Mouse (Mus musculus) stomach, embryonic 14.5 days (tissue): ENCODE results near the gene Spata21. TPM values are rescaled to one million over a fixed set of nuclear protein-coding genes. Genes with fewer than 3 reads are reported as not detected.

Experiments used
- ATAC-seq: fragments of 200-750 bp; cut with Nextera tagmentation; 2 replicates; pipeline ENCODE4 v1.8.0; 2017; ENCODE audit warnings: low read depth, moderate TSS enrichment; ENCODE audit not compliant: insufficient number of reproducible peaks, insufficient read depth, low FRiP score
- H3K27ac ChIP-seq: fragments of 300-500 bp; sonication (generic); 2 replicates; pipeline ENCODE4 v1.5.1; 2014; ENCODE audit warnings: mild to moderate bottlenecking, low read length, moderate library complexity, mixed read lengths
- H3K27me3 ChIP-seq: fragments of 300-500 bp; sonication (generic); 2 replicates; pipeline ENCODE4 v1.6.1; 2014; ENCODE audit warnings: low read length, control low read depth, mixed read lengths; ENCODE audit not compliant: control insufficient read depth, insufficient read depth
- H3K36me3 ChIP-seq: fragments of 300-500 bp; sonication (generic); 2 replicates; pipeline ENCODE4 v1.6.1; 2014; ENCODE audit warnings: mild to moderate bottlenecking, control low read depth, low read length, moderate library complexity, mixed read lengths; ENCODE audit not compliant: control insufficient read depth, insufficient read depth
- H3K4me1 ChIP-seq: fragments of 300-500 bp; sonication (generic); 2 replicates; pipeline ENCODE4 v1.6.1; 2014; ENCODE audit warnings: low read length, control low read depth, mixed read lengths; ENCODE audit not compliant: control insufficient read depth, insufficient read depth
- H3K4me2 ChIP-seq: fragments of 300-500 bp; sonication (generic); replicated peaks from 2 replicates; pipeline ENCODE4 v1.6.1; 2014; ENCODE audit warnings: low read depth, low read length, control low read depth
- H3K4me3 ChIP-seq: fragments of 300-500 bp; sonication (generic); 2 replicates; pipeline ENCODE4 v1.5.1; 2014; ENCODE audit warnings: low read depth, low read length, control low read depth
- H3K9ac ChIP-seq: fragments of 300-500 bp; sonication (generic); replicated peaks from 2 replicates; pipeline ENCODE4 v1.6.1; 2014; ENCODE audit warnings: low read depth, mild to moderate bottlenecking, control low read depth, low read length, moderate library complexity, mixed read lengths
- H3K9me3 ChIP-seq: fragments of 300-500 bp; sonication (generic); 2 replicates; pipeline ENCODE4 v1.6.1; 2016; ENCODE audit warnings: low read depth, low read length, control low read depth; ENCODE audit not compliant: control insufficient read depth
- WGBS: fragments of 180-500 bp; shearing (Covaris S2); extraction: QIAGEN DNeasy Blood & Tissue Kit; methylation state at CpG from one replicate; pipeline ENCODE4 v1.1.7; 2014; 5-methylcytosine and 5-hydroxymethylcytosine counted together
- polyA plus RNA-seq: library from polyadenylated mRNA; unstranded; fragments of >200 nt; fragmentation: Nextera tagmentation; extraction: Ambion mirVana; gene quantifications from 2 replicates; pipeline ENCODE4 v1.2.1, GENCODE M21; 2014

Spata21 gene
- polyA plus RNA-seq, 1 experiment from 2014 or later: 0.30 TPM

GRCm38 (mm10) chr4:141106526-141107183 lies 18.5 kb downstream of the Spata21 start:
- no peaks in the 10 kb centered on the region for H3K27me3 ChIP-seq
- WGBS: 79% methylated on average over 16 of the region's 16 CpGs

GRCm38 (mm10) chr4:141108196-141108732 lies 20.1 kb downstream of the Spata21 start:
- H3K27ac ChIP-seq: no peak overlapping the region
- H3K4me1 ChIP-seq: no peaks in the 10 kb centered on the region
- H3K9ac ChIP-seq: no peak overlapping the region
- H3K4me3 ChIP-seq: no peak overlapping the region
- H3K4me2 ChIP-seq: no peak overlapping the region
- peaks cover 20% of the 10 kb centered on the region; the same call in 1 of the 2 replicates for H3K36me3 ChIP-seq
- no peaks in the 10 kb centered on the region for H3K27me3 ChIP-seq
- 29% methylated on average over 10 of the region's 10 CpGs for WGBS
- H3K9me3 ChIP-seq: peaks cover 4% of the 10 kb centered on the region; the same call in 1 of the 2 replicates
- ATAC-seq: no peak

More at GRCm38 (mm10) chr4:141106526-141107183, 18.5 kb downstream of the Spata21 start:
- peaks cover 4% of the 10 kb centered on the region; the same call in 1 of the 2 replicates for H3K9me3 ChIP-seq
- H3K36me3 ChIP-seq: peaks cover 9% of the 10 kb centered on the region; the same call in 1 of the 2 replicates
- H3K4me1 ChIP-seq: no peaks in the 10 kb centered on the region
- no peak overlapping the region for H3K4me2 ChIP-seq
- no peak overlapping the region for H3K9ac ChIP-seq
- no peak overlapping the region for H3K4me3 ChIP-seq
- ATAC-seq: no peak
- no peak overlapping the region for H3K27ac ChIP-seq

GRCm38 (mm10) chr4:141113831-141114230 lies 25.7 kb downstream of the Spata21 start:
- H3K4me1 ChIP-seq: 0 out of 2 replicates have a peak, but pooled peaks cover 3% of the 10 kb centered on the region
- no peak overlapping the region for H3K4me2 ChIP-seq
- 60% methylated on average over 7 of the region's 7 CpGs for WGBS
- no peaks in the 10 kb centered on the region for H3K27me3 ChIP-seq
- H3K4me3 ChIP-seq: no peak overlapping the region
- H3K27ac ChIP-seq: no peak overlapping the region
- H3K9ac ChIP-seq: no peak overlapping the region
- ATAC-seq: peak; percentile 44; the same call in 1 of the 2 replicates
- H3K36me3 ChIP-seq: peaks cover 55% of the 10 kb centered on the region
- peaks cover 4% of the 10 kb centered on the region; the same call in 1 of the 2 replicates for H3K9me3 ChIP-seq

GRCm38 (mm10) chr4:141114521-141114981 lies 26.4 kb downstream of the Spata21 start:
- Histone ChIP-seq H3K27ac (no peak overlapping the region), H3K9me3 (peaks cover 4% of the 10 kb centered on the region; the same call in 1 of the 2 replicates), H3K9ac (no peak overlapping the region), H3K4me3 (no peak overlapping the region), H3K4me2 (no peak overlapping the region), H3K36me3 (peaks cover 59% of the 10 kb centered on the region), H3K4me1 (0 out of 2 replicates have a peak, but pooled peaks cover 3% of the 10 kb centered on the region), H3K27me3 (no peaks in the 10 kb centered on the region)
- ATAC-seq: no peak
- WGBS: 82% methylated on average over 6 of the region's 6 CpGs

GRCm38 (mm10) chr4:141115398-141115797 lies 27.3 kb downstream of the Spata21 start:
- Histone ChIP-seq H3K27ac (no peak overlapping the region), H3K27me3 (no peaks in the 10 kb centered on the region), H3K4me2 (no peak overlapping the region), H3K4me1 (0 out of 2 replicates have a peak, but pooled peaks cover 3% of the 10 kb centered on the region), H3K4me3 (no peak overlapping the region), H3K36me3 (peaks cover 57% of the 10 kb centered on the region), H3K9ac (no peak overlapping the region), H3K9me3 (peaks cover under 1% of the 10 kb centered on the region; the same call in 1 of the 2 replicates)
- no peak for ATAC-seq
- WGBS: 83% methylated on average over 8 of the region's 8 CpGs

GRCm38 (mm10) chr4:141118691-141119090 lies 30.6 kb downstream of the Spata21 start:
- 57% methylated on average over 4 of the region's 4 CpGs for WGBS
- H3K9ac ChIP-seq: no peak overlapping the region
- H3K4me1 ChIP-seq: peaks cover 7% of the 10 kb centered on the region; the same call in 1 of the 2 replicates
- H3K36me3 ChIP-seq: peaks cover 39% of the 10 kb centered on the region
- no peak for ATAC-seq
- H3K27ac ChIP-seq: no peak overlapping the region
- H3K9me3 ChIP-seq: no peaks in the 10 kb centered on the region
- H3K27me3 ChIP-seq: no peaks in the 10 kb centered on the region
- no peak overlapping the region for H3K4me2 ChIP-seq
- H3K4me3 ChIP-seq: no peak overlapping the region

- peak; percentile 56; the same call in 1 of the 2 replicates for ATAC-seq
- Histone ChIP-seq H3K27ac (no peak overlapping the region), H3K36me3 (peaks cover 30% of the 10 kb centered on the region), H3K9me3 (no peaks in the 10 kb centered on the region), H3K27me3 (no peaks in the 10 kb centered on the region), H3K4me1 (peaks cover 4% of the 10 kb centered on the region; the same call in 1 of the 2 replicates), H3K9ac (no peak overlapping the region), H3K4me2 (no peak overlapping the region), H3K4me3 (no peak overlapping the region)
- WGBS: 23% methylated on average over 11 of the region's 11 CpGs
Measured at GRCm38 (mm10) chr4:141120700-141121099, 32.6 kb downstream of the Spata21 start.

GRCm38 (mm10) chr4:141122663-141123062 lies 34.5 kb downstream of the Spata21 start:
- no peak overlapping the region for H3K27ac ChIP-seq
- H3K9ac ChIP-seq: no peak overlapping the region
- no peak overlapping the region for H3K4me3 ChIP-seq
- H3K4me1 ChIP-seq: peaks cover 4% of the 10 kb centered on the region; the same call in 1 of the 2 replicates
- H3K27me3 ChIP-seq: no peaks in the 10 kb centered on the region
- no peak overlapping the region for H3K4me2 ChIP-seq
- peaks cover 19% of the 10 kb centered on the region for H3K36me3 ChIP-seq
- no peak for ATAC-seq
- WGBS: 81% methylated on average over 7 of the region's 7 CpGs
- no peaks in the 10 kb centered on the region for H3K9me3 ChIP-seq
